Mouse (Mus musculus) cerebellum, adult 2 months (tissue): ENCODE results near the gene 2210408I21Rik. TPM values are rescaled to one million over a fixed set of nuclear protein-coding genes. Genes with fewer than 3 reads are reported as not detected.

Experiments
- DNase-seq, 2 experiments: peaks; one replicate each; pipeline ENCODE4 v3.0.0; 2021
- H3K27ac ChIP-seq: fragments of 200-500 bp; 2 replicates; pipeline ENCODE4 v1.5.1; 2012; ENCODE audit warnings: low read length, control low read depth, inconsistent platforms; ENCODE audit not compliant: insufficient read depth
- H3K27me3 ChIP-seq: fragments of 200-500 bp; 2 replicates; pipeline ENCODE4 v1.6.1; 2012; ENCODE audit warnings: inconsistent platforms, mild to moderate bottlenecking, low read length, moderate library complexity; ENCODE audit not compliant: control insufficient read depth, insufficient read depth
- H3K4me1 ChIP-seq: fragments of 200-500 bp; 2 replicates; pipeline ENCODE4 v1.6.1; 2011; ENCODE audit warnings: low read length; ENCODE audit not compliant: control insufficient read depth, insufficient read depth
- H3K4me3 ChIP-seq: fragments of 200-500 bp; replicated peaks from 2 replicates; pipeline ENCODE3; 2011; ENCODE audit warnings: mild to moderate bottlenecking, low read depth, low read length, control low read depth; ENCODE audit not compliant: insufficient read depth
- CTCF ChIP-seq: fragments of 200-500 bp; IDR thresholded peaks from 2 replicates; pipeline ENCODE4 v1.5.1; 2011; ENCODE audit warnings: low read depth, mild to moderate bottlenecking, control low read depth, low read length, moderate library complexity, borderline replicate concordance; ENCODE audit not compliant: insufficient read depth
- POLR2A ChIP-seq: fragments of 200-500 bp; IDR thresholded peaks from 2 replicates; pipeline ENCODE4 v1.6.1; 2011; ENCODE audit warnings: low read length, control low read depth, borderline replicate concordance; ENCODE audit not compliant: insufficient read depth
- WGBS: fragments of 180-500 bp; shearing (Covaris S2); methylation state at CpG from one replicate; pipeline ENCODE4 v1.1.7; 2018; 5-methylcytosine and 5-hydroxymethylcytosine counted together
- polyA plus RNA-seq: library from polyadenylated mRNA; depleted of rRNA; stranded (reverse); fragments of >200 nt; gene quantifications from 2 replicates; pipeline ENCODE4 v1.2.3, GENCODE M21; 2012

Gene 2210408I21Rik
- polyA plus RNA-seq, 1 experiment = 5.4 TPM

DNA sequence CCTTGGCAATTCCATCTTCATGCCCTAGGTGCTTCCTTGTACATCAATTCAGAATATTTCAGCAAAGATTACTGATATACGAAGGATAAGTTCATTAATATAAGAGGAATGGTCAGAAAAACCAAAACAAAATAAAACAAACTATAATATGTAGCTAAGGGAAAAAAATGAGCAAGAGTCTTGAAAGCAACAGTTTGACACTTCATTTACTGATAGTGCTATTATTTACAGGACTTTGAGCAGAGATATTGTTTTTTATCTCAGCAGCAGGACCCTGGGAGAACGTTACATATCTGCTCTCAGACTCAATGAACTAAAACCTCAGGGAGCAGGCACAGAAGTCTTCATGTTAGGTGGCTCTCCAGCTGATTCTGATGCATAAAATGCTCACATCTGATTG, 85.7 kb downstream of the 2210408I21Rik start:
- no peaks in the 10 kb centered on the region for H3K27me3 ChIP-seq
- no peaks in the 10 kb centered on the region for H3K4me1 ChIP-seq
- H3K4me3 ChIP-seq = no peak overlapping the region
- H3K27ac ChIP-seq = no peak overlapping the region
- DNase-seq = no peak
- WGBS = 74% methylated on average over 2 of the region's 2 CpGs
- no peak for TF ChIP-seq POLR2A
- TF ChIP-seq CTCF = no peak

DNA sequence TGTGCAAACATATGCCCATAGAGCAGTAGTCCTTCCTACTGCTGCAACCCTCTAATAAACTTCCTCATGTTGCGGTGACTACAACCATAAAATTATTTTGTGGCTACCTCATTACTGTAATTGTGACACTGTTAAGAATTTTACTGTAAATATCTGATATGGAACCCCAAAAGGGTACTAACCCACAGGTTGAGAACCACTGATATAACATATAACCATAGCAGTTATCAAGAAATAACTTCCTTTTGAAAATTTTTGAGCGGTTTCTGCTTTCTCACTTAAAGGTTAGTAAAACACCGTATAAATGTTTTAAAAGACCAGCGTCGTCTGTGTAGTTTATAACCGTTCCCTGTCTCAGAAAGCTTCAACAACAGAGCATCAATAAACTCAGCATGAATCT, 121.2 kb downstream of the 2210408I21Rik start:
- TF ChIP-seq CTCF (no peak), POLR2A (no peak)
- Histone ChIP-seq H3K27ac (no peak overlapping the region), H3K4me3 (no peak overlapping the region), H3K4me1 (no peaks in the 10 kb centered on the region), H3K27me3 (no peaks in the 10 kb centered on the region)
- no peak for DNase-seq
- WGBS = 95% methylated on average over 6 of the region's 6 CpGs

- TF ChIP-seq POLR2A (no peak), CTCF (no peak)
- Histone ChIP-seq H3K27ac (no peak overlapping the region), H3K27me3 (no peaks in the 10 kb centered on the region; the same call in 1 of the 2 replicates), H3K4me3 (no peak overlapping the region), H3K4me1 (no peaks in the 10 kb centered on the region)
- 65% methylated on average over 3 of the region's 3 CpGs for WGBS
- DNase-seq = no peak
Measured at GRCm38 (mm10) chr13:77262715-77263338, 127.5 kb downstream of the 2210408I21Rik start.

- Histone ChIP-seq H3K4me1 (no peaks in the 10 kb centered on the region), H3K4me3 (no peak overlapping the region), H3K27ac (no peak overlapping the region), H3K27me3 (no peaks in the 10 kb centered on the region; the same call in 1 of the 2 replicates)
- TF ChIP-seq POLR2A (no peak), CTCF (no peak)
- WGBS = 74% methylated on average over 7 of the region's 7 CpGs
- DNase-seq = no peak
Measured at GRCm38 (mm10) chr13:77263400-77264179, 128.2 kb downstream of the 2210408I21Rik start.

GRCm38 (mm10) chr13:77264481-77264880, 129.1 kb downstream of the 2210408I21Rik start:
- TF ChIP-seq CTCF = no peak
- TF ChIP-seq POLR2A = no peak
- Histone ChIP-seq H3K4me1 (no peaks in the 10 kb centered on the region), H3K4me3 (no peak overlapping the region), H3K27ac (no peak overlapping the region), H3K27me3 (no peaks in the 10 kb centered on the region; the same call in 1 of the 2 replicates)
- DNase-seq = no peak
- whole genome bisulfite sequencing = 88% methylated on average over 1 of the region's 1 CpGs

DNA sequence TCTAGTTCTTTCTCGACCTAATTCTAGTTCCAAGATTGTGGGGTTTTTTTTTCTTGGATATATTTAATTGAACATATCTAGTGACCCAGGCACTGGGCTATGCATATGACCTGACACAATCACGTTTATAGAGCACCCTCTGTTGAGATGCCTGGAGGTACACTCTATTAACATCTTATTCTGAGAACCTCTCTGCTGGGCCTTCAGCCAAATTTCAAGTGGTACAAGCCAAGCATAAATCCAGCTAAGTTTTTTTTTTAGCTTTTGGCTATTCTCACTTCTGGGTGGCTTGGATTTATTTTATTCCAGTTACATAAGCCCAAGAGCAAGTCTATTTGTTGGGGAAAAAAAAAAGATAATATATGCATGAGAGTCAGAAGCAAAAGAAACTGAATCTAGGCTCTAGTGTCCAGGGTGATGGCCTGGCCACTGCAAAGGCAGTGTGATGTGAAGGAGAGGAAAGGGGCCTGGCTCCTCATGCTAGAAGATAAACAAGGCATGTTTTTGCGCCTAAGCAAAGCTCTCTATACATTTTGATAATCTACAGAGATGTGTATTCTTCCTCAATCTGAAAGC, 139.9 kb downstream of the 2210408I21Rik start:
- WGBS = 49% methylated on average over 3 of the region's 3 CpGs
- TF ChIP-seq POLR2A (no peak), CTCF (no peak)
- Histone ChIP-seq H3K4me1 (no peaks in the 10 kb centered on the region), H3K27me3 (no peaks in the 10 kb centered on the region), H3K27ac (no peak overlapping the region), H3K4me3 (no peak overlapping the region)
- peak in 1 of 2 experiments; percentile 19 for DNase-seq

DNA sequence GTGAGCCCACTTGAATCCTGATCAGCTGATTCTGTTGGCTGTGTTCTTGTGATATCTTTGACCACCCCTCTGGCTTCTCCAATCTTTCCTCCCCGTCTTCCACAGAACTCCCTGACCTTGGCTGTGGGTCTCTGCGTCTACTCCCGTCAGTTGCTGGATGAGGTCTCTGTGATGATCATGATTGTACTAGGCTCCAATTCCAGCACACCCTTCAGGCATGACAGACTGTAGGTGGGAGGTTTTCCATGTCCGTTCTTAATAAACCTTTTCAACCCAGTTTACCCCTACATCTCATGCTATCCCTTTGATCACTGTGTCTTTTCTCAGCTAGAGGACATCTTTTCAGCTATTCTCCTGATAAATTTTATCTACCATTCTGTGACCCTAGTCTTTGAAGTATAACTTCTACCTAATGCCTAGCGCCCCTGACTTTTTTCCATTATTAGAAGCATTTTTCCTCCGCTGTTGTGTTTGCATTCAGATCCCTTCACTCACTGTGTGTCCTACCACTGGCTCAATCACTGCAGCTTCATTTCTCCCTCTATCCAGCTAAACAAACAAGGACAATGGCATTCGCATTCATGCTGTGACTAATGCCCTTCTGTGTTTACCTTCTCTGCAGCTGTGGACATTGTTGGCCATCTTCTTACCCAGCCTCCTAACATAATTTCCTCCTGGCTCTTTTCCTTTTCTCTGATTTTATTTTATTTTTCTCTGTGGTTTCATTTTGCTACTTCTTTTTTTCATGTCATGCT, 143.5 kb downstream of the 2210408I21Rik start:
- no peaks in the 10 kb centered on the region for H3K4me1 ChIP-seq
- no peak for TF ChIP-seq POLR2A
- TF ChIP-seq CTCF = no peak
- no peak overlapping the region for H3K4me3 ChIP-seq
- no peak for DNase-seq
- H3K27me3 ChIP-seq = no peaks in the 10 kb centered on the region
- WGBS = 74% methylated on average over 7 of the region's 7 CpGs
- no peak overlapping the region for H3K27ac ChIP-seq

- DNase-seq = no peak
- no peak for TF ChIP-seq POLR2A
- no peak for TF ChIP-seq CTCF
- 73% methylated on average over 3 of the region's 3 CpGs for WGBS
- Histone ChIP-seq H3K27ac (no peak overlapping the region), H3K4me3 (no peak overlapping the region), H3K4me1 (no peaks in the 10 kb centered on the region), H3K27me3 (no peaks in the 10 kb centered on the region)
Measured at GRCm38 (mm10) chr13:77295519-77295918, 160.2 kb downstream of the 2210408I21Rik start.
